Comparison of ENCODE assay signal across 9 mouse cellular contexts in the genomic region with DNA sequence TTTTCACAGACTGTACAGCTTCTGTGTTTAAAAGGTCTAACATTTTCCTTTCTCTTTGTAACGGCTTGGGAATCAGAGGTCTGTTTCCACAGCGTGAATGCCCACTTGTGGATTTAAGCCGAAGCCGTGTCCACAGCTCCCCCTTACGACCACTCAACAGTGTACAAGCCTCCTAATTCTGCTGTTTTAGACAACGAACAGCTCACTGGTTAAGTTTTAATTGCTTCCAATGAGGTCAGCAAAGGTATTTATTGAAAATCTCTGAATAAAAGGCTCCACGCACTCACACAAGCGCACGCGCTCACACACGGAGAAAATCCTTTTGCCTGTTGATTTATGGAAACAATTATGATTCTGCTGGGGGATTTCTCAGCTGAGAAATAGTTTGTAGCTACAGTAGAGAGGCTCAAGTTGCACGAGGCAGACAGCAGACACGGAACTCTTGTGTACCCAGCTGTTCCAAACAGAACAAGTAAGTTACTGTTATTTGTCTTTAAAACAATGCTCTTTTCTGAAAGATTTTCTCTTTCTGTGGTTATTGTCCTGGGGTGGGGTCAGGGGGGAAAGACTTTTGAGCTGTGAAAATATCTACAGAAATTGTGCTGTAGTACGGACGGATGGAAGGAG. TPM values are rescaled to one million over a fixed set of nuclear protein-coding genes. Genes with fewer than 3 reads are reported as not detected.
DNase-seq lines count a peak whose midpoint lies in the region; ATAC-seq and TF ChIP-seq lines count a peak whose summit lies in the region.
"Had no signal": no experiment of that assay in that cellular context is flagged by ENCODE, and none has a peak within 500 bp of the region (broad histone marks: within the 10 kb centered on the region; RNA-seq: fewer than 3 reads in every experiment).

Gene Fgf7, plus strand, starts transcription at position 280 of the 627 bp plus-strand sequence.

- H3K27ac ChIP-seq in kidney, adult 2 months (ENCODE audit: insufficient read depth, low read depth, low read length): no peak within 1 kb of the TSS
- no peak within 1 kb of the TSS; the same call in 1 of the 2 replicates for H3K27ac ChIP-seq in brown adipose tissue, adult 24 weeks (replicated peaks; ENCODE audit: low read depth, low read length)
- no peak within 1 kb of the TSS for H3K27ac ChIP-seq in forebrain, embryonic 14.5 days (ENCODE audit: low read depth, low read length)
- H3K27ac ChIP-seq in limb, embryonic 11.5 days (replicated peaks; ENCODE audit: low read depth, low read length): peak within 1 kb of the TSS; percentile 45; the same call in 1 of the 2 replicates
- H3K27ac ChIP-seq: liver, embryonic 14.5 days had no signal

- DNase-seq in kidney, adult 2 months: peak; percentile 13
- no peak for DNase-seq in kidney, adult 11 months
- peak; percentile 73 for DNase-seq in forebrain, embryonic 14.5 days (ENCODE audit: low spot score)
- peak; percentile 54 for DNase-seq in limb, embryonic 11.5 days (ENCODE audit: low spot score)
- DNase-seq in right cerebral cortex, postnatal 4 days: peak; percentile 29
- DNase-seq in MN1 (ENCODE audit: low spot score): no peak

- H3K9me3 ChIP-seq in forebrain, embryonic 14.5 days (replicated peaks; ENCODE audit: control insufficient read depth, low read length): no peaks in the 10 kb centered on the region
- H3K9me3 ChIP-seq in limb, embryonic 11.5 days (ENCODE audit: control insufficient read depth, low read length): no peaks in the 10 kb centered on the region

- WGBS in kidney, adult 2 months: 26% methylated on average over 15 of the region's 15 CpGs
- 28% methylated on average over 15 of the region's 15 CpGs for WGBS in forebrain, embryonic 14.5 days
- 48% methylated on average over 15 of the region's 15 CpGs for WGBS in limb, embryonic 11.5 days

- no peaks in the 10 kb centered on the region for H3K27me3 ChIP-seq in kidney, adult 2 months (replicated peaks; ENCODE audit: control insufficient read depth, insufficient read depth, low read length)
- no peaks in the 10 kb centered on the region for H3K27me3 ChIP-seq in forebrain, embryonic 14.5 days (replicated peaks; ENCODE audit: control insufficient read depth, insufficient read depth, low read length)
- no peaks in the 10 kb centered on the region for H3K27me3 ChIP-seq in limb, embryonic 11.5 days (ENCODE audit: control insufficient read depth, insufficient read depth, low read length)

- H3K4me2 ChIP-seq in forebrain, embryonic 14.5 days (ENCODE audit: low read length): no peak within 1 kb of the TSS
- H3K4me2 ChIP-seq in limb, embryonic 11.5 days (ENCODE audit: low read depth, severe bottlenecking): no peak within 1 kb of the TSS

- no peaks in the 10 kb centered on the region for H3K36me3 ChIP-seq in kidney, adult 2 months (ENCODE audit: control insufficient read depth, insufficient read depth, low read length)
- H3K36me3 ChIP-seq in forebrain, embryonic 14.5 days (ENCODE audit: control insufficient read depth, insufficient read depth, low read length): no peaks in the 10 kb centered on the region
- H3K36me3 ChIP-seq in limb, embryonic 11.5 days (ENCODE audit: control insufficient read depth, insufficient read depth, low read length): no peaks in the 10 kb centered on the region

- H3K9ac ChIP-seq in forebrain, embryonic 14.5 days (ENCODE audit: low read length): no peak within 1 kb of the TSS
- no peak within 1 kb of the TSS for H3K9ac ChIP-seq in limb, embryonic 11.5 days (ENCODE audit: low read length)
- H3K9ac ChIP-seq: liver, embryonic 14.5 days had no signal

- peak; percentile 85 for ATAC-seq in forebrain, embryonic 14.5 days
- ATAC-seq in limb, embryonic 11.5 days (ENCODE audit: insufficient number of reproducible peaks, low FRiP score, low TSS enrichment, low read depth): peak; percentile 80
- no peak for ATAC-seq in megakaryocyte progenitor cell, adult 5-6 weeks (replicated peaks; ENCODE audit: poor library complexity)

- no peak within 1 kb of the TSS for H3K4me3 ChIP-seq in kidney, adult 2 months (ENCODE audit: insufficient read depth, low read depth, low read length)
- peak within 1 kb of the TSS; percentile 35 for H3K4me3 ChIP-seq in brown adipose tissue, adult 24 weeks (ENCODE audit: insufficient read depth, low read depth, low read length)
- H3K4me3 ChIP-seq in forebrain, embryonic 14.5 days (ENCODE audit: low read depth, low read length): no peak within 1 kb of the TSS
- H3K4me3 ChIP-seq in limb, embryonic 11.5 days (ENCODE audit: low read depth, low read length): no peak within 1 kb of the TSS

- TF ChIP-seq POLR2A in kidney, adult 2 months (IDR thresholded peaks at IDR 0.05; ENCODE audit: low read depth, low read length): no peak

- no peaks in the 10 kb centered on the region for H3K4me1 ChIP-seq in kidney, adult 2 months (ENCODE audit: control insufficient read depth, insufficient read depth, low read length)
- no peaks in the 10 kb centered on the region for H3K4me1 ChIP-seq in brown adipose tissue, adult 24 weeks (ENCODE audit: control insufficient read depth, insufficient read depth, insufficient read length, low read length)
- H3K4me1 ChIP-seq in forebrain, embryonic 14.5 days (ENCODE audit: control insufficient read depth, insufficient read depth, low read length): no peaks in the 10 kb centered on the region
- H3K4me1 ChIP-seq in limb, embryonic 11.5 days (ENCODE audit: control insufficient read depth, insufficient read depth, low read length): no peaks in the 10 kb centered on the region; the same call in 1 of the 2 replicates

- TF ChIP-seq CTCF in kidney, adult 2 months (conservative IDR thresholded peaks at IDR 0.05; ENCODE audit: insufficient read depth, insufficient read length, low read depth, low read length): no peak; the same call in 1 of the 2 replicates

RNA-seq across cellular contexts. Expression of gene Fgf7, which starts in this region (rescaled TPM):
- polyA plus RNA-seq in kidney, adult 2 months (2012; rRNA removed): 0.37 and 0.47 TPM in 2 replicates
- 1.4 TPM in 1 of 2 replicates, not detected in the other for polyA plus RNA-seq in brown adipose tissue, adult 24 weeks (2012; ENCODE audit: insufficient read depth, insufficient read length, missing spikeins)
- 0.53 and 0.62 TPM in 2 replicates for polyA plus RNA-seq in forebrain, embryonic 14.5 days (2014; fragmentation: Nextera tagmentation; extraction: Ambion mirVana)
- polyA plus RNA-seq in limb, embryonic 11.5 days (2014; fragmentation: Nextera tagmentation; extraction: Ambion mirVana): 0.70 and 1.8 TPM in 2 replicates
- total RNA-seq in megakaryocyte progenitor cell, adult 5-6 weeks (2015): not detected in 2 replicates
- total RNA-seq in megakaryocyte progenitor cell, adult 5-6 weeks (2017): not detected in 2 replicates

Comparison
In these comparisons a context has a peak if more than half of its experiments do, and no peak if none do; other contexts are left out.
1. Peak in DNase-seq in kidney, adult 2 months; RNA of the gene not detected or under 1 TPM.
2. Peak in DNase-seq and ATAC-seq in forebrain, embryonic 14.5 days; RNA of the gene not detected or under 1 TPM.
3. DNase-seq: peak in limb, embryonic 11.5 days (single experiment) and right cerebral cortex, postnatal 4 days (single experiment); none in kidney, adult 11 months (single experiment) and MN1 (single experiment).